Mouse (Mus musculus) MEL (cell line): ENCODE data around the gene Lao1. TPM values are rescaled to one million over a fixed set of nuclear protein-coding genes. Genes with fewer than 3 reads are reported as not detected.

Experiments
- DNase-seq: peaks from one replicate; pipeline ENCODE4 v3.0.0; 2011; ENCODE audit warnings: low read depth, low spot score
- H3K27ac ChIP-seq: 2 replicates; pipeline ENCODE4 v1.5.1; 2012; ENCODE audit warnings: low read depth, mild to moderate bottlenecking, control low read depth, low read length, moderate library complexity; ENCODE audit not compliant: control insufficient read depth
- H3K27me3 ChIP-seq, 2 experiments: fragments of 150-350 bp in 1 of 2; sonication (generic) in 1 of 2; 2 replicates each; pipeline ENCODE4 v1.6.1; 2012; ENCODE audit warnings: low read length in 2 of 2, mild to moderate bottlenecking in 2 of 2, improper control_type of control experiment in 1 of 2, moderate library complexity in 1 of 2; ENCODE audit not compliant: insufficient read depth in 2 of 2, control insufficient read depth in 1 of 2
- H3K36me3 ChIP-seq, 2 experiments: 2 replicates each; pipeline ENCODE4 v1.6.1; 2012 to 2014; ENCODE audit warnings: low read length in 2 of 2, improper control_type of control experiment in 1 of 2, inconsistent platforms in 1 of 2, mild to moderate bottlenecking in 1 of 2; ENCODE audit not compliant: insufficient read depth in 2 of 2, control insufficient read depth in 1 of 2
- H3K4me1 ChIP-seq, 2 experiments: fragments of 150-350 bp in 1 of 2; sonication (generic) in 1 of 2; 2 replicates each; pipeline ENCODE4 v1.6.1; 2012; ENCODE audit warnings: low read length in 2 of 2, improper control_type of control experiment in 1 of 2, mild to moderate bottlenecking in 1 of 2; ENCODE audit not compliant: insufficient read depth in 2 of 2, control insufficient read depth in 1 of 2
- H3K4me3 ChIP-seq, 2 experiments: fragments of 150-350 bp in 1 of 2; sonication (generic) in 1 of 2; 2 replicates each; pipeline ENCODE4 v1.5.1; 2012; ENCODE audit warnings: low read depth in 2 of 2, low read length in 2 of 2, mild to moderate bottlenecking in 2 of 2, moderate library complexity in 2 of 2, control low read depth in 1 of 2, improper control_type of control experiment in 1 of 2; ENCODE audit not compliant: control insufficient read depth in 1 of 2, insufficient read depth in 1 of 2
- H3K79me2 ChIP-seq: 2 replicates; pipeline ENCODE4 v1.6.1; 2012; ENCODE audit warnings: mild to moderate bottlenecking, low read length, moderate library complexity; ENCODE audit not compliant: control insufficient read depth, poor library complexity, insufficient read depth
- H3K9ac ChIP-seq: 2 replicates; pipeline ENCODE4 v1.6.1; 2012; ENCODE audit warnings: low read depth, mild to moderate bottlenecking, control low read depth, low read length, moderate library complexity; ENCODE audit not compliant: control insufficient read depth, poor library complexity, severe bottlenecking
- H3K9me3 ChIP-seq: fragments of 150-350 bp; sonication (generic); replicated peaks from 2 replicates; pipeline ENCODE4 v1.6.1; 2012; ENCODE audit warnings: mild to moderate bottlenecking, low read length, improper control_type of control experiment, moderate library complexity; ENCODE audit not compliant: insufficient read depth
- CHD1 ChIP-seq: IDR thresholded peaks from 2 replicates; pipeline ENCODE4 v1.6.1; 2012; ENCODE audit warnings: low read depth, mild to moderate bottlenecking, inconsistent platforms, low read length, improper control_type of control experiment
- CTCF ChIP-seq, 3 experiments: IDR thresholded peaks in 2 of 3; conservative IDR thresholded peaks in 1 of 3; 2 replicates each; pipeline ENCODE4 v1.5.1; 2011 to 2012; ENCODE audit warnings: low read length in 3 of 3, low read depth in 2 of 3, mild to moderate bottlenecking in 2 of 3, improper control_type of control experiment in 1 of 3, inconsistent platforms in 1 of 3, mixed read lengths in 1 of 3, moderate library complexity in 1 of 3; ENCODE audit not compliant: control insufficient read depth in 1 of 3, insufficient read depth in 1 of 3, poor library complexity in 1 of 3, severe bottlenecking in 1 of 3
- GABPA ChIP-seq: IDR thresholded peaks from 2 replicates; pipeline ENCODE4 v1.6.1; 2012; ENCODE audit warnings: low read depth, mild to moderate bottlenecking, inconsistent platforms, low read length, improper control_type of control experiment, moderate library complexity
- HCFC1 ChIP-seq: IDR thresholded peaks from 2 replicates; pipeline ENCODE4 v1.6.1; 2012; ENCODE audit warnings: low read depth, mild to moderate bottlenecking, inconsistent platforms, low read length, improper control_type of control experiment, moderate library complexity
- KAT2A ChIP-seq: conservative IDR thresholded peaks from 2 replicates; pipeline ENCODE4 v1.6.1; 2012; ENCODE audit warnings: low read depth, low read length, improper control_type of control experiment, inconsistent platforms
- MYC ChIP-seq: IDR thresholded peaks from 2 replicates; pipeline ENCODE4 v1.6.1; 2011; ENCODE audit warnings: low read depth, mild to moderate bottlenecking, low read length, improper control_type of control experiment, moderate library complexity
- NELFE ChIP-seq: IDR thresholded peaks from 2 replicates; pipeline ENCODE4 v1.6.1; 2011; ENCODE audit warnings: low read depth, low read length, improper control_type of control experiment
- NRF1 ChIP-seq: IDR thresholded peaks from 2 replicates; pipeline ENCODE4 v1.6.1; 2014; ENCODE audit warnings: low read depth, mild to moderate bottlenecking, inconsistent platforms, low read length, improper control_type of control experiment, moderate library complexity; ENCODE audit not compliant: poor library complexity, insufficient read depth, severe bottlenecking
- POLR2A ChIP-seq, 2 experiments: IDR thresholded peaks; 2 replicates each; pipeline ENCODE4 v1.6.1; 2011 to 2012; ENCODE audit warnings: low read length in 2 of 2, mild to moderate bottlenecking in 2 of 2, control low read depth in 1 of 2, improper control_type of control experiment in 1 of 2, low read depth in 1 of 2, moderate library complexity in 1 of 2; ENCODE audit not compliant: control insufficient read depth in 1 of 2, insufficient read depth in 1 of 2, poor library complexity in 1 of 2
- POLR2AphosphoS2 ChIP-seq: IDR thresholded peaks from 2 replicates; pipeline ENCODE4 v1.6.1; 2011; ENCODE audit warnings: low read length, improper control_type of control experiment
- RCOR1 ChIP-seq: IDR thresholded peaks from 2 replicates; pipeline ENCODE4 v1.6.1; 2012; ENCODE audit warnings: low read depth, mild to moderate bottlenecking, inconsistent platforms, low read length, improper control_type of control experiment
- SMC3 ChIP-seq: IDR thresholded peaks from 2 replicates; pipeline ENCODE4 v1.6.1; 2011; ENCODE audit warnings: low read depth, low read length, improper control_type of control experiment
- TAL1 ChIP-seq: IDR thresholded peaks from 2 replicates; pipeline ENCODE4 v1.6.1; 2012; ENCODE audit warnings: mild to moderate bottlenecking, inconsistent platforms, low read length, moderate library complexity, mixed read lengths
- USF2 ChIP-seq, 2 experiments: IDR thresholded peaks; 2 replicates each; pipeline ENCODE4 v1.6.1; 2011 to 2012; ENCODE audit warnings: improper control_type of control experiment in 2 of 2, low read length in 2 of 2, borderline replicate concordance in 1 of 2, inconsistent platforms in 1 of 2, low read depth in 1 of 2, mild to moderate bottlenecking in 1 of 2; ENCODE audit not compliant: insufficient read depth in 1 of 2
- ZKSCAN1 ChIP-seq: IDR thresholded peaks from 2 replicates; pipeline ENCODE4 v1.6.1; 2012; ENCODE audit warnings: low read depth, mild to moderate bottlenecking, inconsistent platforms, low read length, improper control_type of control experiment, moderate library complexity
- ZMIZ1 ChIP-seq: IDR thresholded peaks from 2 replicates; pipeline ENCODE4 v1.6.1; 2012; ENCODE audit warnings: low read depth, mild to moderate bottlenecking, inconsistent platforms, low read length, improper control_type of control experiment, moderate library complexity
- polyA plus RNA-seq, 2 experiments: library from polyadenylated mRNA; stranded (reverse) in 1 of 2; unstranded in 1 of 2; fragments of >175 nt in 1 of 2; fragments of >200 nt in 1 of 2; gene quantifications; 2 replicates each; pipeline versions ENCODE4 v1.2.1 to v1.2.4; 2012; ENCODE audit warnings: low replicate concordance in 2 of 2, low read depth in 1 of 2; ENCODE audit not compliant: insufficient read length in 2 of 2, insufficient read depth in 1 of 2, missing spikeins in 1 of 2
- total RNA-seq: library from RNA; depleted of rRNA; stranded (reverse); fragments of 300-350 nt; gene quantifications from 2 replicates; pipeline ENCODE4 v1.2.3, GENCODE M21; 2012

Lao1 gene
- total and polyA plus RNA-seq, 3 experiments: not detected

GRCm38 (mm10) chr4:119008476-119008875 is 47.1 kb downstream of the Lao1 start:
- Histone ChIP-seq H3K36me3 (no peaks in the 10 kb centered on the region), H3K4me3 (no peak overlapping the region), H3K79me2 (no peaks in the 10 kb centered on the region), H3K27ac (no peak overlapping the region), H3K9me3 (no peaks in the 10 kb centered on the region), H3K9ac (no peak overlapping the region), H3K27me3 (no peaks in the 10 kb centered on the region), H3K4me1 (no peaks in the 10 kb centered on the region)
- DNase-seq: no peak
- TF ChIP-seq ZKSCAN1 (no peak), POLR2A (IDR thresholded peaks at IDR 0.05; ENCODE audit: control insufficient read depth in 1 of 2, insufficient read depth in 1 of 2, low read depth in 1 of 2, low read length in 2 of 2, poor library complexity in 1 of 2) (no peak), CTCF (IDR thresholded peaks at IDR 0.05 in 2 of 3, conservative IDR thresholded peaks at IDR 0.05 in 1 of 3; ENCODE audit: control insufficient read depth in 1 of 3, insufficient read depth in 1 of 3, low read depth in 2 of 3, low read length in 3 of 3, poor library complexity in 1 of 3, severe bottlenecking in 1 of 3) (no peak), POLR2AphosphoS2 (no peak), RCOR1 (no peak), KAT2A (no peak), TAL1 (no peak), NRF1 (no peak), GABPA (no peak), NELFE (no peak), USF2 (IDR thresholded peaks at IDR 0.05; ENCODE audit: borderline replicate concordance in 1 of 2, insufficient read depth in 1 of 2, low read depth in 1 of 2, low read length in 2 of 2) (no peak), ZMIZ1 (no peak), HCFC1 (no peak), CHD1 (no peak), SMC3 (no peak)

GRCm38 (mm10) chr4:119009814-119010213 is 48.4 kb downstream of the Lao1 start:
- Histone ChIP-seq H3K9ac (no peak overlapping the region), H3K27me3 (no peaks in the 10 kb centered on the region), H3K79me2 (no peaks in the 10 kb centered on the region), H3K27ac (no peak overlapping the region), H3K36me3 (no peaks in the 10 kb centered on the region), H3K4me3 (no peak overlapping the region), H3K4me1 (no peaks in the 10 kb centered on the region), H3K9me3 (no peaks in the 10 kb centered on the region)
- no peak for TF ChIP-seq MYC
- DNase-seq: no peak
